Mouse (Mus musculus) liver, adult 2 months (tissue): ENCODE measurements at regions not wholly inside any gene's neighbourhood (a gene's known extent, or its start where the extent isn't known, plus 50 kb on each side); places are given as distances from the start of the nearest gene placed in this dataset.

Experiments used
- CTCF ChIP-seq: fragments of 200-500 bp; IDR thresholded peaks from 2 replicates; pipeline ENCODE4 v1.5.1; 2011; ENCODE audit warnings: low read depth, low read length, control low read depth
- POLR2A ChIP-seq: fragments of 200-500 bp; IDR thresholded peaks from 2 replicates; pipeline ENCODE4 v1.6.1; 2011; ENCODE audit warnings: low read length, control low read depth; ENCODE audit not compliant: insufficient read depth; ENCODE audit errors: extremely low read depth

- TF ChIP-seq CTCF: no peak
- no peak for TF ChIP-seq POLR2A
Measured at GRCm38 (mm10) chr1:76036316-76036715, 490.2 kb downstream of the Slc4a3 start.
